Mouse (Mus musculus): Measurements from ENCODE around the gene Cbx5. TPM values are rescaled to one million over a fixed set of nuclear protein-coding genes. Genes with fewer than 3 reads are reported as not detected.

Gene Cbx5
- polyA plus RNA-seq, 2 experiments = 32.4 to 54.4 TPM

DNA sequence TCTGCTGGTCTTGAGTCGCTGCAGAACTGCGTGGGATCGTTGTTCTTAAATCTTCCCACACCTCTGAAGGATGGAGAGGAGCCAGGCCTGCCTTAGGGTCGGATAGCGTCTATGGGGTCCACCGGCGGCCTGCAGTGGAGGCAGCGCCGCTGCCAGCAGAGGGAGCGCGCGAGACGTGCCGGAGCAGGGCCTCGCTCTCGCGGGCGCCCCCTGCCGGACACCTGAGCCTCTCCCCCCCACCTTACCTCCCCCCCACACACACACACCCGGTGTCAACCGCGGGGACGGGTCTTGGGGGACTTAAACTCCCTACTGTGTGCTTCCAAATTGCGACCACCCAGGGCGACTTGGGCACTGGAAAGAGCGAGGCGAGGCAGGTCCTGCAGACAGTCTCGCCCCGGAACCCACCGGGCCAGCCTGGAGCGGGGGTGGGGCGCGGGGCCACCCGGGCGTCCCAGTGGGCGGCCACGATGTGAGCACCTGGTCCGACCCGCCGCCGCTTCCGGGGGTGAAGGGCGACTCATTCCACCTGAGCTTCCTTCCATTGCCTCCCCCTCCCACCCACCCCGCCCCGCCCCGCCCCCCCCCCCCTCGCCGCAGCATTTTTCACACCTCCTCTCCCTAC, 57.3 kb downstream of the Cbx5 start:
- Histone ChIP-seq H3K4me3 (ENCODE audit: insufficient read depth in 1 of 2, low read depth in 2 of 2, low read length in 2 of 2) (peak overlapping the region; percentile 17 to 38), H3K27ac (no peak overlapping the region), H3K27me3 (ENCODE audit: control insufficient read depth, insufficient read depth, low read length) (peaks cover 53% of the 10 kb centered on the region), H3K4me2 (ENCODE audit: low read depth) (peak overlapping the region; percentile 59), H3K9me3 (ENCODE audit: control insufficient read depth, low read length) (no peaks in the 10 kb centered on the region), H3K36me3 (replicated peaks; ENCODE audit: control insufficient read depth, insufficient read depth, low read depth) (no peaks in the 10 kb centered on the region), H3K9ac (replicated peaks) (no peak overlapping the region), H3K4me1 (replicated peaks; ENCODE audit: control insufficient read depth in 2 of 2, insufficient read depth in 2 of 2, low read length in 1 of 2) (peaks cover 0 to 7% of the 10 kb centered on the region in 2 experiments; a peak in 2 of 4 replicates)
- DNase-seq (ENCODE audit: low read depth in 3 of 3, low spot score in 3 of 3) (peak; percentile 39 to 50 (median 48)), ATAC-seq (ENCODE audit: insufficient read depth) (peak; percentile 58)
- 1% methylated on average over 41 of the region's 48 CpGs for WGBS (ENCODE audit: insufficient replicate concordance)
- TF ChIP-seq CTCF (IDR thresholded peaks at IDR 0.05; ENCODE audit: low read depth) (peak; percentile 99), EP300 (IDR thresholded peaks at IDR 0.05; ENCODE audit: low read depth) (no peak)

DNA sequence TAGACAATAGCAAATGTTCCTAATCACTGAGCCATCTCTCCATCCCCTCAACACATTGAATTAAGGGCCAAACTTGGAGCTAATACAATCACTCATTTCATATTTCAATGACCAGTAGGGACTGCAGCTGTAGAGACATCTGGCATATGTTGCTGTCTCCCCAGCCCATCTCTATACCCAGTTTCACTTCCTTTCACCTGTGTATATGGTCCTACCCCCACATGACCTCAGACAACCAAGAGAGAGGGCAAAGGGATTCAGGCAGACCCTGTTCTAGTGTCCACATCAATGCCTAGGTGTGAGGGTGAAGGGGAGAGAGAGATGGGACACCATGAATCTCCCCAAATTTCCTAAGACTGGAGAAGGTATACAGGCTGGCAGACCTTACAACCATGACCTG, 59.2 kb downstream of the Cbx5 start:
- Histone ChIP-seq H3K4me1 (replicated peaks; ENCODE audit: control insufficient read depth in 2 of 2, insufficient read depth in 2 of 2, low read length in 1 of 2) (peaks cover 0 to 7% of the 10 kb centered on the region in 2 experiments; a peak in 2 of 4 replicates), H3K36me3 (replicated peaks; ENCODE audit: control insufficient read depth, insufficient read depth, low read depth) (no peaks in the 10 kb centered on the region), H3K27me3 (ENCODE audit: control insufficient read depth, insufficient read depth, low read length) (peaks cover 64% of the 10 kb centered on the region), H3K27ac (no peak overlapping the region), H3K9me3 (ENCODE audit: control insufficient read depth, low read length) (no peaks in the 10 kb centered on the region), H3K4me3 (ENCODE audit: insufficient read depth in 1 of 2, low read depth in 2 of 2, low read length in 2 of 2) (no peak overlapping the region), H3K4me2 (ENCODE audit: low read depth) (no peak overlapping the region), H3K9ac (replicated peaks) (no peak overlapping the region)
- DNase-seq (ENCODE audit: low read depth in 3 of 3, low spot score in 3 of 3) (no peak), ATAC-seq (ENCODE audit: insufficient read depth) (no peak)
- TF ChIP-seq CTCF (IDR thresholded peaks at IDR 0.05; ENCODE audit: low read depth) = no peak
- no peak for TF ChIP-seq EP300 (IDR thresholded peaks at IDR 0.05; ENCODE audit: low read depth)

DNA sequence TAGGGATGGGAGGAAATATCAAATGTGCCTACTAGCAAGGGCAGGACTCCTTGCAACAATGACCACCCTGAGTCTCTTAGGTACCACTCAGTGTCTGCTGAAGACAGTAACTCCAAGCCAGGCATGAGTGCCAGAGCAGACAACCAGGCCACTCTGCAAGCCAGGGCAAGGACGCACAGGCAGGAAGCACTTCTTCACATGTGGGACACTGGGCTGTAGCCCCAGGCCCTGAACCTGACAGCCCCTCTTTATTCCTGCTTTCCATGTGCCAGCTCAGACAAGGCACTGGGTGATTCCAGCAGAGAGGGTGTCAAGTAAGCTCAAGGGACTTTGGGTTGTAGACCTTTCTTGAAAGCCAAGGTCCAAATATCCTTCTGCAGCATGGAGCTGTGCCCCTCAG, 60.8 kb downstream of the Cbx5 start:
- no peaks in the 10 kb centered on the region for H3K9me3 ChIP-seq (ENCODE audit: control insufficient read depth, low read length)
- no peak for ATAC-seq (ENCODE audit: insufficient read depth)
- no peak overlapping the region for H3K27ac ChIP-seq
- H3K9ac ChIP-seq (replicated peaks) = no peak overlapping the region
- no peak for DNase-seq (ENCODE audit: low read depth in 3 of 3, low spot score in 3 of 3)
- H3K4me2 ChIP-seq (ENCODE audit: low read depth) = no peak overlapping the region
- H3K36me3 ChIP-seq (replicated peaks; ENCODE audit: control insufficient read depth, insufficient read depth, low read depth) = no peaks in the 10 kb centered on the region
- H3K4me1 ChIP-seq (replicated peaks; ENCODE audit: control insufficient read depth in 2 of 2, insufficient read depth in 2 of 2, low read length in 1 of 2) = peaks cover 0 to 7% of the 10 kb centered on the region in 2 experiments; a peak in 2 of 4 replicates
- H3K27me3 ChIP-seq (ENCODE audit: control insufficient read depth, insufficient read depth, low read length) = peaks cover 70% of the 10 kb centered on the region
- WGBS (ENCODE audit: insufficient replicate concordance) = 60% methylated on average over 1 of the region's 1 CpGs
- H3K4me3 ChIP-seq (ENCODE audit: insufficient read depth in 1 of 2, low read depth in 2 of 2, low read length in 2 of 2) = no peak overlapping the region
- TF ChIP-seq EP300 (IDR thresholded peaks at IDR 0.05; ENCODE audit: low read depth) = no peak
- TF ChIP-seq CTCF (IDR thresholded peaks at IDR 0.05; ENCODE audit: low read depth) = no peak

DNA sequence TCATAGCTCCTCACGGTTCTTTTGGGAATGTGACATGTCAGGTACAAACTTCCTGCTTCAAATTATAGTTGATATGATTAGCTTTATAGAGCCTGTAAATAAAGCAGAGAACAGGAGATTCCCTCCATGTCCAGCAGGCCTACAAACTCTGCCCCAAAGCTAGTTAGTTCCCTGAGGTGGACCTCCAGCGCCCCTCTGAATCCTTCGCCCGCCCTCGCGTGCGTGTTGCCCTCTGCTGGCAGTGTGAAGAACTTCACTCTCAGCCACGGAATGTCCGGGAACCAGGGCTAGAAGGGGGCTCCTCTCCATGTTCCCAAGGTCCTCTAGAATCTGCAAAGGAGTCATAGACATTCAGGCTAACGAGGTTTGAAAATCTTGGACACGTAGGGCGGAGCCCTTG, 61.5 kb downstream of the Cbx5 start:
- Histone ChIP-seq H3K4me3 (ENCODE audit: insufficient read depth in 1 of 2, low read depth in 2 of 2, low read length in 2 of 2) (no peak overlapping the region), H3K4me1 (replicated peaks; ENCODE audit: control insufficient read depth in 2 of 2, insufficient read depth in 2 of 2, low read length in 1 of 2) (peaks cover 0 to 3% of the 10 kb centered on the region in 2 experiments; a peak in 2 of 4 replicates), H3K36me3 (replicated peaks; ENCODE audit: control insufficient read depth, insufficient read depth, low read depth) (no peaks in the 10 kb centered on the region), H3K27me3 (ENCODE audit: control insufficient read depth, insufficient read depth, low read length) (peaks cover 70% of the 10 kb centered on the region), H3K27ac (no peak overlapping the region), H3K9ac (replicated peaks) (no peak overlapping the region), H3K4me2 (ENCODE audit: low read depth) (no peak overlapping the region), H3K9me3 (ENCODE audit: control insufficient read depth, low read length) (no peaks in the 10 kb centered on the region)
- DNase-seq (ENCODE audit: low read depth in 3 of 3, low spot score in 3 of 3) = no peak
- 3% methylated on average over 12 of the region's 12 CpGs for WGBS (ENCODE audit: insufficient replicate concordance)
- TF ChIP-seq EP300 (IDR thresholded peaks at IDR 0.05; ENCODE audit: low read depth) = no peak
- TF ChIP-seq CTCF (IDR thresholded peaks at IDR 0.05; ENCODE audit: low read depth) = peak; percentile 91
- no peak for ATAC-seq (ENCODE audit: insufficient read depth)

DNA sequence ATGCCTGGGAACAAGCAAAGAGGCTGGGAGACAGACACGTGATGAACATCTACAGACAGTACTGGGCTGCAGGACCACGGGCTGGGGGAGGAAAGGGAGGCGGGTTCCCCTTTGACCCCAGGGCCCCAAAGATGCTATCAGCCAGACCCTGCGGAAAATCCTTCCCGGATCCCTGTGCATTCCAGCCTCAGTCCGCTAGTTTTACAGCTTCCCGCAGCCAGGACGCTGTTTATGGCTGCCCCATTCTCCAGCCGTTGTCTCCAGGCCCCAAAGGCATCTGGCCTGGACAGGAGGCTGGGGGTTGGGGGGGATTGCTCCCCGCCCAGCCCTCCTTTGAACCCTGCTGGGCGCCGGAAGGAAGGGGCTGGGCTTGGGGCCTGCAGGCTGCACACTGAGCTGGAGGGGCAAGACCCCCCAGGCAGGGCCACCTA, 62.0 kb downstream of the Cbx5 start:
- no peaks in the 10 kb centered on the region for H3K36me3 ChIP-seq (replicated peaks; ENCODE audit: control insufficient read depth, insufficient read depth, low read depth)
- H3K4me1 ChIP-seq (replicated peaks; ENCODE audit: control insufficient read depth in 2 of 2, insufficient read depth in 2 of 2, low read length in 1 of 2) = no peaks in the 10 kb centered on the region; a peak in 1 of 4 replicates
- DNase-seq (ENCODE audit: low read depth in 3 of 3, low spot score in 3 of 3) (no peak), ATAC-seq (ENCODE audit: insufficient read depth) (0 out of 2 replicates have a peak, but pooled peaks have one; percentile 19)
- H3K9me3 ChIP-seq (ENCODE audit: control insufficient read depth, low read length) = no peaks in the 10 kb centered on the region
- H3K4me2 ChIP-seq (ENCODE audit: low read depth) = no peak overlapping the region
- H3K4me3 ChIP-seq (ENCODE audit: insufficient read depth in 1 of 2, low read depth in 2 of 2, low read length in 2 of 2) = no peak overlapping the region
- no peak overlapping the region for H3K27ac ChIP-seq
- no peak for TF ChIP-seq EP300 (IDR thresholded peaks at IDR 0.05; ENCODE audit: low read depth)
- TF ChIP-seq CTCF (IDR thresholded peaks at IDR 0.05; ENCODE audit: low read depth) = no peak
- WGBS (ENCODE audit: insufficient replicate concordance) = 5% methylated on average over 12 of the region's 12 CpGs
- peaks cover 71% of the 10 kb centered on the region for H3K27me3 ChIP-seq (ENCODE audit: control insufficient read depth, insufficient read depth, low read length)
- H3K9ac ChIP-seq (replicated peaks) = no peak overlapping the region
